Mouse (Mus musculus) kidney, adult 2 months (tissue): ENCODE measurements around the gene Naa35.

Experiments
- CTCF ChIP-seq: fragments of 200-500 bp; conservative IDR thresholded peaks from 2 replicates; pipeline ENCODE4 v1.5.1; 2011; ENCODE audit warnings: low read depth, mild to moderate bottlenecking, control low read depth, low read length, moderate library complexity, mixed read lengths; ENCODE audit not compliant: insufficient read depth, insufficient read length
- POLR2A ChIP-seq: fragments of 200-500 bp; IDR thresholded peaks from one replicate; pipeline ENCODE4 v1.6.1; 2011; ENCODE audit warnings: low read depth, low read length, control low read depth

GRCm38 (mm10) chr13:59621643-59622489, 36.8 kb downstream of the Naa35 start:
- no peak for TF ChIP-seq CTCF
- no peak for TF ChIP-seq POLR2A
